Mouse (Mus musculus) liver, embryonic 14.5 days (tissue): ENCODE measurements around the gene Gm42957.

ENCODE experiments used
- CTCF ChIP-seq: IDR thresholded peaks from 2 replicates; pipeline ENCODE4 v1.5.1; 2016; ENCODE audit warnings: antibody characterized with exemption, low read depth, control low read depth
- EP300 ChIP-seq: IDR thresholded peaks from 2 replicates; pipeline ENCODE4 v1.6.1; 2016; ENCODE audit warnings: antibody characterized with exemption, low read depth

- TF ChIP-seq CTCF (no peak), EP300 (no peak)
These were observed 5.3 kb upstream of the Gm42957 start, which contains the start of gene Rbm8a for GRCm38 (mm10) chr3:96629729-96630600.
